Mouse (Mus musculus) adrenal gland, adult 2 months (tissue): Measurements from ENCODE around the gene Pmepa1. TPM values are rescaled to one million over a fixed set of nuclear protein-coding genes. Genes with fewer than 3 reads are reported as not detected.

ENCODE experiments used
- DNase-seq: peaks from one replicate; pipeline ENCODE4 v3.0.0; 2021
- long read RNA-seq: library from polyadenylated mRNA; stranded (forward); transcript quantifications from one replicate; pipeline ENCODE4 v2.0.0, GENCODE M21; 2021
- polyA plus RNA-seq: library from polyadenylated mRNA; depleted of rRNA; stranded (reverse); fragments of >200 nt; gene quantifications from 2 replicates; pipeline ENCODE4 v1.2.3, GENCODE M21; 2012; rRNA removed
- total RNA-seq, 2 experiments: library from RNA; stranded (reverse); gene quantifications; 2 replicates each; pipeline ENCODE4 v1.2.3; 2021

Pmepa1 gene
- 10 to 100 TPM; 67.5 to 90.3 TPM for total RNA-seq
- polyA plus RNA-seq, result 90.3 and 91.4 TPM in 2 replicates
- long read RNA-seq, full-length matches to known transcripts, result 87 of 102 reads
- long read RNA-seq, partial matches to known transcripts, result 0 of 102 reads
- long read RNA-seq, other reads (novel, unspliced or antisense), result 15 of 102 reads

DNA sequence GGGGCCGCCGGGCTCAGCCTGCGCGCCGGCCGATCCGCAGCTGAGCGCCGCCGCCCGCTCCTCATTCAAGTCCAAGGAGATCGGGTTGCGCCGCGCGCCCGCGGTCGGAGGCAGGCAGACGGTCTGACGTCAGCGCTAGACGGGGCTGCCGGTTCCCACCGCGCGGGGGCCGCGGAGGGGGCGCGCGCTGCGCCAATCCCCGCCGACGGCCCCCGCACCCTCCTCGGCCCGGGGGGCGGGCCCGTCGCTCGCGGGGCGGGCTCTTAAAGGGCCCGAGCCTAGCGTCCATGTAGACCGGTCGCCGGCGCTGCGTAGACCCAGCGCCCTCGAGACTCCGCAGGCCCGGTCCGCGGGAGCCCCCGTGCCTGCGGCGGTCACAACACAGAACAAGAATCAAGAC, at the start of gene Pmepa1:
Gene Pmepa1 (minus strand): TSS at position 125 of the 400 bp plus-strand sequence.
- DNase-seq, result peak; percentile 95

DNA sequence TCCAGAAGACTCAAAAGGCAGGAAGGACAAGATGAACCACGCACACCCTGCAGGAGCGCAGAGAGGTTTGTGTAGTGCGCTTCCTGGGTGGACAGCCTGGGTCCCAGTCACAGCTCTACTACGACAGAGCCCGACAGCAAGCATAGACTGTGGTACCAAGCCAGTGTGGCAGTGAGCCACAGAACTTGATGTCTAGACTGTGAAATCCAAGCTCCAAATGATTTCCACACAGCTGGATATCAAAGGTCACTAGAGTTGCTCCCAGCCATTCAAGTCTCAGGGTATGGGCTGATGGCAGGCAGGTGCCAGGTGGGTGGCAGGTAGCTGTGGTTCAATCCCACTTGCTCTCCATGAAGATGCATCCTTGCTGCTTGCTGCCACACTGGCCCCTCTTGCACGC, 45.4 kb upstream of the Pmepa1 start:
- DNase-seq, result peak; percentile 33

DNA sequence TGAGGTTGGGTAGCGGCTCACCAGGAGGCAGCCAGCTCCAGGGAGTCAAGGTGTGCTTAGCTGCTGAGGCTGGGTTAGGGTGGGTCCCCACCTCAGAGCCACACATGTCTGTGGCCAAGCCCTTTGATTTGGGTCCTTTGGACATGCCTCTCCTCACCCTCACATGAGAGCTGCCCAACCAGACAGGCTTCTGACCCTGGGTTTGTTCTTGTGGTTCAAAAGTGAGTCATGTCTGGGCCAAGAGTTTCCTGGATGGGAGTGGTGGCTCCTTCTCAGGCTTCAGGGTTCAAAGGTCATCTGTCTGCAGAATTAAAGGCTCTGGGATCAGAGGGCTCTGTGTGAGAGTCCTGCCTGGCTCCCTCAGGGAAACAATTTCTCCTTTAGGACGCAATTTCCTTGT, 44.9 kb upstream of the Pmepa1 start:
- DNase-seq, result peak; percentile 24

DNA sequence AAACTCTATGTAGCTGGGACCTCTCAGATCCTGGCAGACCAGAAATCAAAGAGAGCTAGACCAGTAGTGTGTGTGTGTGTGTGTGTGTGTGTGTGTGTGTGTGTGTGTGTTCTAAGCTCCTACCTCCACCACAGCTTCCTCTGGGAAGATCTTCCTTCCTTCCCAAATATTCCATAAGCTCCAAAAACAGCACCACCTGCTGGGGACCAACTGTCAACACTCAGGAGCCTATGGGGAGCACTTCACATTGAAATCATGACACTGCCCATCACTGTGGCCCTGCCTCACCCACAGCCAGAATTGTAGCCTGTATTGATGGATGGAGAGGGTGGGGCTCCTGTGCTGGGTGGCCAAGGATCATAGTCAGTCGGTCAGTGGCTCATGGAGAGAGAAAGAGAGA, 38.0 kb upstream of the Pmepa1 start:
- DNase-seq, result no peak

DNA sequence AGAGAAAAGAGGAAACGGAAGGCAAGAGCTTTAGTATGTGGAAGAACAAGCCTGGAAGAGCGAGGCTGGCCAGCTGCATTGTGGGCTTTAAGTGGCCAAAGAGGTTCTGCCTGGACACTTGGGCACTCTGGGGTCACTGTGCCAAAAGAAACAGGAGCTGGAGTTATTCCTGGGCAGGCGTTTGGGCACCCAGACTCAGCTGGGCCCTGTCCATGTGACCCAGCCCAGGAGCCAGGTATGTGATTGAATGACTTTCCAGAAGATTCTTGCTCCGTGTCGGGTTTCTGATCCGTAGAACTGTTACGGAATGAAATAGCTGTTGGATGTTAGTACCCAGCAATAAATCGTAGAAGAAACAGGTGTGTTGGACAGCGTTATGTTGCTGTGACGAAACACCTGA, 32.2 kb upstream of the Pmepa1 start:
- no peak for DNase-seq

DNA sequence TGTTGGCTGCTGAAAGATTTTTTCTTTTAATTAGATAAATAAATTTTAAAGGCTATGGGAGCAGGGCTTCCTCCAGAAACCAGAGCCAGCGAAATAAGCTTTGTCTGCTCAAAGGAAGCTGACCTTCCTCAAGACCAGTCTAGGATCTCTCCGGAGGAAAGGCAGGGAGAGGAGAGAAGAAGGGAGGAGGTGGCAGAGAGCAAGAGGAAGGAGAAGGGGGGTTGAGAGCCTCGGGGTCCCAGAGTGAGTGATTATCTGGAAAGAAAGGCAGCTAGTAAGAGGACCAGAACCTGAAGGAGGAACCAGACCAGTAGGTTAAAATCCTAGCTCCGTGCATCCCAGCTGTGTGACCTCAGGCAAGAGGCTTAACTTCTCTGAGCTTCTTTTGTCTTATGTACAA, 31.7 kb upstream of the Pmepa1 start:
- DNase-seq, result no peak

DNA sequence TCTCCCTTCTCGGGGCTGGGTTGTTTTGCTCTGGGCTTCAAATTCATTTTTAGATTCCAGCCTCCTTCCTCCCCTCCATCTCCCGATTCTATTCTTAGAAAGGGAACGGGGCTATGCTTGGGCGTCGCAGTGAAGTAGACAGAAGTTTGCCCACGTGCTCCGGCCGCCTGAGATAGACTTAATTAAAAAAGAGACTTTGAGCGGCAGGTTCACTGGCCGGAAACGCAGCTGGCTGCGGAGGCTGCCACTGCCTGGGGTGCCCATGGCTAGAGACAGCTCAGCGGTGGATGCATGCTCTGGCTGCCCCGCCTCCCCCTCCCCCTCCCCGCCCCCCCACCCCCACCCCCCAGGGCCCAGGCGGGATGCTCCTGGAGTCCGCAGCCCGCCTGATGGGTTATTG, 31.2 kb upstream of the Pmepa1 start:
- peak; percentile 42 for DNase-seq

DNA sequence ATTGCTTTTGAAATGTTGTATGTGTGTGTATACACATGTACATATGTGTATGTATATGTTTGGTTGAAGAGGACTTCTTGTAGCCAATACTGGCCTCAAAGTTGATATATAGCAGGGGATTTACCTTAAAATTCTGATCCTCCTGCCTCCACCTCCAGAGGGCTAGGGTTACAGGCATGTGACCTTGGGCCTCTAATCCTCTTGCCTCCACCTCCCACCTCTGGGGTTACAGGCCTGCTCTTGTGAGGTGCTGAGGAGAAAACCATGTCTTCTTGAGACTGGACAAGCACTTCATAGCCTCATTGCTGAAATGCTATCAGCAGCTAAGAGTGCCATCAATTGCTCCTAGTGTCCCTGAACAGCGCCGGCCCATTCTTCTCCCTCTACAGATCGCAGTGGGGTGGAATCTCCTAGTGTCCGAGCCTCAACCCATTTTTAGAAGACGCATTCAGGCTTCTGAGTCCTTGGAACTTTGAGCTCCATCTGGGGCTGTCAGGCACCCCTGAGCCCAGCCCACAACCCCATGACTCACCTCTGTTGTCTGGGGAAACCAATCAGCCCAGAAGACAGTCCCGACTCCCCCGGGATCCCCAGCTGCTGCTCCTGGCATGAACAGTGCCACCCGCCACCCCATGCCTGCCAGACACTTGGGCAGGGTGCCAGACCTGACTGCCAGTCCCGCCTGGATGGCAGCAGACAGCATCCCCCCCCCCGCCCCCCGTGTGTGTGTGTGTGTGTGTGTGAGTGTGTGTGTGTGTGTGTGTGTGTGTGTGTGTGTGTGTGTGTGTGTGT, 30.6 kb upstream of the Pmepa1 start:
- peak; percentile 88 for DNase-seq

DNA sequence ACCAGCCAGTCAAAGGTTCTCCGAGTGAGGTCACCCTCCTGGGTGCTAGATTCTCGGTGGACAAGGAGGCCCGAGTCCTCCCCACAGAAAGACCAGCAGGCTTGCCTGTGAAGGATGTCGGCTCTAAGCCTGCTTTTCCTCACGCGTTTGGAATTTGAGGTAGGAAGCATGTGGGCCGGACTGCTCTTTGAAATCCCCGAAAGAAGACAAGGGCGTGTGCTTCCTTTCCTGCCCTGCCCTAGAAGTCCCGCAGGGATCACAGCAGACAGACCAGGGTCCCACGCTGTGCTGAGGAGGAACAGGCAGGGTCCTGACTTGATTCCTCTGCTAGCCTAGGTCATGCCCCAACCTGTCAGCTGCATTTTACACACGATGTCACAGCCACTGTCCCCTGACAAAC, 28.7 kb upstream of the Pmepa1 start:
- DNase-seq, result no peak

DNA sequence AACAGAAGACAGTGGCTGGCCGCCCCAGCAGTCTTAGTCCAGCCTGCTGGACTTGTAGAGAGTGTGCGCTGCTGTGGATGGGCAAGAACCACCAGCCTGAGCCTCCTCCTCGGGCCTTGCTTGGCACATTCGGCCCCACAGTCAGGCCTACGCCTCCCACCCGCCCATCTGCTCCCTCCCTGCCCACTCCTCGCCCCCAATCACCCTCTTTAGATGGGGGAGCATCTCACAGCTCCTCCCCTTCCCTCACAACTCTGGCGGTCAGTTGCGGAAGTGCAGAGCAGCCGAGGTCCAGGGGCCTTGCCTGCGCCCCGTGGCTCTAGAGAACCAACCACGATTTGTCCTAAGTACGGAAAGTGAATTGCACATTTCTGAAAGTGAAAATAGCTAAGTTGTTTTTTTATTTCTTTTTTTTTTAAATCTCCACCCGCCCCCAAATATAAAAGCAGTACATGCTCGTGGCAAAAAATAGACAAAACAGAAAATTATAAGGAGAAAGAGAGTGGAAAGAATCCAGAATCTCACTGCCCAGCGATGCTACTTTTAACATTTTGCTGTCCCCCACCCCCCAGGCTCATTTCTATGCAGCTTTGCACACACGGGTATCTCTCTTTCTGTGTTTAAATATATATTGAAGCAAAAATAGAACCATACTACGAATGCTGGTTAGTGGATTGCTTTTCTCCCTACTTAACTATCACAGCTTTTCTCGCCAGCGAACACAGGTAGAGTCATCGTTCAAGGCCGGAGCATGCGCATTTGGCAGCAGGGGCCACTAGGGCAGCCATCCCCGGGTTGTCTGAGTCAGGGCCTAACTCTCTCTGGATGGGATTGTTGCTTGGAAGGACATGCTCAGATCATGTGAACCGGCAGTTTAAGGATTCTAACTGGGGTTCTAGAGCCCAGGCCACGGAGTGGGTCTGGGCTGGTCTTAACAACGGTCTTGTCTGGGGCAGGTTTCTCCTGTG, 24.6 kb upstream of the Pmepa1 start:
- no peak for DNase-seq

DNA sequence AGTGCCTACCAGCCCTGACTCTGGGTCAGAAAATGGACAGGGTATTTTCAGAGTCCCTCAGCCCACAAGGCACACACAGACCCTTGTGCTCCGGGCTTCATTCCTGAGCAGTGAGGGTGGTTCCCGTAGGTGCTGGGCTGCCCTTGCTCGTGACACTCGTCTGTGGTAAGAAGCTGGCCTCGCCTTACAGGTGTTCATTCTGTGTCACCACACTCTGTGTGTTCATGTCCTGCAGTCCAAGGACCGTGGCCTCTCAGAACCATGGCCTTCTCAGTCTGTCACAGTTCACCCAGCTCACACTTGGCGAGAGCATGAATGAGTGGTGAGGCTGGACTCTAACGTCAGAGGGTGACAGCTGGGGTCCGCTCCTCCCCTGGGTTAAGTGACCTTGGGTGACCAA, 20.1 kb upstream of the Pmepa1 start:
- DNase-seq, result no peak

DNA sequence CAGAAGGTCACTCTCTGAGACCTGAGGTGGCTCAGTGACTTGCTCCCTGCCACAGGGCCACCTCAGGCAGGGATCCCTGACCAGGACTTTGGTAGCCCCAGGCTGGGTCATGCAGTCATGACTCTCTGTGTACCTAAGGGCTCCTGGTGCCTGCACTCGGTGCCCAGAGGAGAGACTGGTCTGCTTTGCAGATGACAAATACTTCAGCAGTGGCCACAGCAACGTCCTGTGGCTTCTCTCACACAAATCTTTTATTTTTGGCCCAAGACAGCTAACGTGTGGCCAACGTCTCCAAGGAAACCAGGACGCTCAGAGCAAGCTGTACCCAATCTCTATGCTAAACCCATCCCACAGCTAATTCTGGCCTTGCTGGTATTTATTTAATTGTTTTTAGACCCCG, 16.7 kb upstream of the Pmepa1 start:
- DNase-seq, result no peak

DNA sequence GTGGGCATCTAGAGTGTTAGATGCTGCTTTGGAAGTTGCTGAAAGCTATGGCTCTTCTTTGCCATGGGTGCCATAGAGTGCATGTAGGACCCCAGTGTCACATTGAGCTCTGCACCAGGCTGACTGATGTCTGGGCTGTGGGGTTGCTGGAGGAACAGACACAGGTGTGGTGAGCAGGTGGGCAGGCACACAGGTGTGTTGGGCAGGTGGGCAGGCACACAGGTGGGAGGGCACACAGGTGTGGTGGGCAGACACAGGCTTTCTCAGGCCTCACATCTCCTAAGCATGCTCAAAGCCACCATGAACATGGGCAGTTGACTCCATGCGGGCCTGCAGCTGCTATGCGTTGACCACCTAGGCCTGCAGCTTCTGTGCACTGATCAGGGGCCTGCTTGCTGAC, 16.2 kb upstream of the Pmepa1 start:
- no peak for DNase-seq

DNA sequence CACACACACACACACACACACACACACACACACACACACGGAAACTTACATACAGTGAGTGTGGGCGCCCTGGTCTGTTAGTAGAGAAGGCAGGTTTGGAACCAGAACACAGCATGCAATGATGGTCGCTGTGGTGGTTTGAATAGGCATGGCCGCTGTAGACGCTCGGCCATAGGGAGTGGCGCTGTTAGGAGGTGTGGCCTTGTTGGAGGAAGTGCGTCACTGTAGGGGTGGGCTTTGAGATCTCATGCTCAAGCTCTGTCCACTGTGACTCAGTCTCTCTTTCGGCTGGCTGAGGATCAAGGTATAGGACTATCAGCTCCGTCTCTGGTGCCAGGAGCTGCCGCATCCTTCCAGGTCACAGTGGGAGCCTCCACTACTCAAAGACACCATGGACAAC, 14.6 kb upstream of the Pmepa1 start:
- no peak for DNase-seq

DNA sequence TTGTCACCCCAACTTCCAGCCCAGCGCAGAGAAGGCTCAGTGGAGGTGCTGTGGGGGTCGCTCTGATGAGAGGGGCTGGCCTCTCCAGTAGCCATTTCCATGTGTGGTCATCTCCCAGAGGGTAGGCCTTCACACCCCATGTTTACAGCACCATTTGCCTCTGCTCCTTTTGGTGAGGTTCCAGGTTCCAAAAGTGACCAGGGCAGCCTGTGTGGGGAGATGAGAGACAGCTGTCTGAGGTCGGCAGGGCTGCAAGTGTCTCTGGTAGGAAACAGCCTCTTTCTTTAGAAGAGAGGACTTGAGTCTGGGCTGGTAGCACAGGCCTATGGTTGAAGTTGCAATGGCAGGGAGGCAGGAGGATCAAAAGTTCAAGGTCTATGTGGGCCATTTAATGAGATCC, 13.6 kb upstream of the Pmepa1 start:
- DNase-seq, result no peak

DNA sequence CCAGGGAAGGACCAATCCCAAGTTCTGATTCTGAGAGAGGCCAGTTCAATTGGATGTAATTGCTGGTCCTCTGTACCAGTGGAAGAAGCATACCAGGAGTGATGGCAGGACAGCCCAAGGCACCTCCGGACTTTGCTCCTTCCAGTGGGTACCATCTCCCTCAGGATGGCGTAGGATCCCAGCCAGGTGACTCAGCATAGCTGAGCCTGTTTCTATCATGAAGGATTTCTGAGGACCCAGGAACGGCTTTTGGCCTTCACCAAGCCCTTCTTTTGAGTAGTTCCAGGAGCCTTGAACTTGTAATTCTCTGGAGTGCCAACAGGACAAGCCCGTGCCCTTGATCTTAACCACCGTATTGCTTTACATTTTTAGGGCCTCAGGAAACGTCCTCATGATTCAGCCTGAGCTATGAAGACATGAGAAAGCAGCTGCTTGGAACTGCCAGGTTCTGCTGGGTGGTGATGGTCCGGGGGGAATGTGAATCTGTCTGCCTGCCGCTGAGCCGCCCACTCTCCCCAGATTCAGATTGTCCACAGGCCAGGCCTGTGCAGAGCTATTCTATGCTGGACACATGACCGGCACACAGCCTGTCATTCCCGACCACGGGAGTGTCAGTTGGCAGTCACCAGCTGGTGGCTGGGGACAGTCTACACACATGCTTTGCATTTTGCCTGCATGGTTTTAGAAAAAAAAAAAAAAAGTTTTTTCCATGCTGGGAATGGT, 9.6 kb upstream of the Pmepa1 start:
- peak; percentile 77 for DNase-seq

DNA sequence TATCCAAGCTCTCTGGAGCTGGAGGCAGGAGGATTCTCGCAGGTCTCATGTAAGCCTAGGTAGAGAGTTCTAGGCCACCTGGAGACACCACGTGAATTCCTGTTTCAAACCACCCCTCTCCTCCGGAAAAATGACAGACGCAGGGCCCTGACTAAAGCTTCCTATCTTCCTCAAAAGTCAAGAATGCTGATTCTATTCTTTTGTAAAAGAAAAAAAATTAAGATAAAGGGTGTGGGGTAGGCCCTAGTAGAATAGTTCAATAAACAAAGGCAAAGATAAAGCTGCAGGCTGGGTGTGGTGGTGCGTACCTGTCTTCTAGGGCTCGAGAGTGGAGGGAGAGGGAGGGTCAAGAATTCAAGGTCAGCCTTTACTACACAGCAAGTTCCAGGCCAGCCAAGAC, 8.4 kb upstream of the Pmepa1 start:
- no peak for DNase-seq

DNA sequence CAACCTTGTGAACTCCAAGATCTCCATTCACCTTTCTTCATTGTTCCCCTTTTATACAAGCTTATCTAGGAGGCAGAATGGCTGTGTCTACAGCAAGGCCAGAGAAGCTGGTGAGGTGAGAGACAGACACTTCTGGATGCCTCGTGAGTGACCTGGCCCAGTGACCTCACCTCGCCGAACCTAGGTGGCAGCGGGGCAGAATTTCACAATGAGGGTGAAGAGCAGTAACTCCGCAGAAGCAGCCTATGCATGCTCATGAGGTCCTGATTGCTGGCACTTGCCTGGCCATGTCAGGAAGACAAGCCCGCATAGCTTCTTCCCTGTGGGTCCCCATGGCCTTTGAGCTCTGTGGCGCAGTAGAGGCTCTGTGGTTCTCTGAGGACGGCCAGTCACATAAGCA, 5.9 kb upstream of the Pmepa1 start:
- DNase-seq, result no peak

DNA sequence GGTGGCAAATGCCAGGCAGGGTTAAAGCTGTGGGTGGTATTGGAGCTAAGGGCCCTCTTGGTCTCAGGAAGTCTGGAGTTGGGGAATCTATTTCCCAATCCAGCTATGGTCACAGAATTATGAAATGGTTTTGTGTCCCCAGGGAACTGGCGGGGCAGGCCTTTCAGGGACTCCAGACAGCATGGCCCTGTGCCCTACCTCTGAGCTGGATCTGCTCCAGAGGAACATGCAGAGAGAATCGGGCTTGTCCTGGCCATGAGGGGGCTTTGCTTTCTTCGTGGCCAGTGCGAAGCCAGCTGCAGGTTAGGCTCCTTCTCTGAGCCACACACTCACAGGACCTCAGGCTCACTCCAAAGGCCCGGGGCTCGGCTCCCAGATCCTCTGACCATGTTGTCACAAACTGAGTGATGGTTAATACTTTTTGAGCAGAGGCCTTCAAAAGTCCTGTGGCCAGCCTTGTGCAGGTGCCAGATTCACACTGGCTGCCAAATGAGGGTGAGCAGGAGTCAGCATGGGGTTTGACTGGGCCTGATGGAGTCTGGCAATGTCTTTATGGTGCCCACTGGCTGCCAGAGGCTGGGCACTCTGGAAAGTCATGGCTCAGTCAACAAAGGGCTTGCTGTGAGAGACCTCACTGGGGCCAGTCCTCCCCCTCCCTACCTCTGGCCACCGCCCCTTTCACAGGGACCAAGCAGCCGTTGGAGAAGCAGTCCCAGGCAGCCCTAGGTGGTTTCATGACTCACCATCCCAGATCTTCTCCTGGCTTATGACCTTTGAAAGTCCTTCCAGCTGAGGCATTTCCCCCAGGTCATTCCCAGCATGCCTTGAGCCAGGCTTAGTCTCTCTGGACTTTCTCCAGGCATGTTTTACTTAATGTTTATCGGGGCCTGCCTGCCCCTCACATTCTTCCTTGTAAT, 4.9 kb upstream of the Pmepa1 start:
- DNase-seq, result peak; percentile 77

DNA sequence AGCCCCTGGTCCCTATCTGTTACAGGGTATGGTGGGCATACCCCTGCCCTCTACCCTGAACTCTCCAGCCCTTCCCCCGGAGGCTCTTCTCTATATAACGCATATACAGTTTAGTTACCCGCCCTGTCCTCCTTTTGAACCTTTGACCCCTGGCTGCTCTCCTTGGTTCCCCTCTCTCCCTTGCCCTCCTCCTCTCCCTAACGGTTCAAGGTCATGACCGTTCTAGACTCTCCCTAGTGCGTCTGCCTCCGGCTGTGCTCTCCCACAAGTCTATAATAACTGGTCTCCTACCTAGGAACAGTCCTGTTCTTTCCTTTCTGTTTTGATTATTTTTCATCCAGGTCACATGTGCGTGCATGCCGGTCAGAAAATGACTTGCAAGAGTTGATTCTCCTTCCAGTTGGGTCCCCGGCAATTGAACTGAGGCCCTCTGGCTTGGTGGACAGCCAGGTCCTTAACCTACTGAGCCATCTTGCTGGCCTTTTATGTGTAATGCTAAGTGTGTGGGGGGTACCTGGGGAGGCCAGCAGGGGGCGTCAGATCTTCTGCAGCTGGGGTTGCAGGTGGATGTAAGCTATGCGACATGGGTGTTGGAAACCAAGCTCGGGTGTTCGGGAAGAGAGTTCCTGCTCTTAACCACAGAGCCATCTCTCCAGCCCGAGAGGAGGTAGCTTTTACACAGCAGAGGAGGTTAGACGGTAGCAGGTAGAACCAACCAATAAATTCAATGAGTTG, 2.7 kb upstream of the Pmepa1 start:
- DNase-seq, result no peak
